Mouse (Mus musculus): ENCODE measurements around the gene Cstb.
"Not testable (repeated sequence)": the region's sequence is repeated elsewhere in the genome, so short reads cannot be mapped to it uniquely, and the experiment has no call there.

Cstb gene

DNA sequence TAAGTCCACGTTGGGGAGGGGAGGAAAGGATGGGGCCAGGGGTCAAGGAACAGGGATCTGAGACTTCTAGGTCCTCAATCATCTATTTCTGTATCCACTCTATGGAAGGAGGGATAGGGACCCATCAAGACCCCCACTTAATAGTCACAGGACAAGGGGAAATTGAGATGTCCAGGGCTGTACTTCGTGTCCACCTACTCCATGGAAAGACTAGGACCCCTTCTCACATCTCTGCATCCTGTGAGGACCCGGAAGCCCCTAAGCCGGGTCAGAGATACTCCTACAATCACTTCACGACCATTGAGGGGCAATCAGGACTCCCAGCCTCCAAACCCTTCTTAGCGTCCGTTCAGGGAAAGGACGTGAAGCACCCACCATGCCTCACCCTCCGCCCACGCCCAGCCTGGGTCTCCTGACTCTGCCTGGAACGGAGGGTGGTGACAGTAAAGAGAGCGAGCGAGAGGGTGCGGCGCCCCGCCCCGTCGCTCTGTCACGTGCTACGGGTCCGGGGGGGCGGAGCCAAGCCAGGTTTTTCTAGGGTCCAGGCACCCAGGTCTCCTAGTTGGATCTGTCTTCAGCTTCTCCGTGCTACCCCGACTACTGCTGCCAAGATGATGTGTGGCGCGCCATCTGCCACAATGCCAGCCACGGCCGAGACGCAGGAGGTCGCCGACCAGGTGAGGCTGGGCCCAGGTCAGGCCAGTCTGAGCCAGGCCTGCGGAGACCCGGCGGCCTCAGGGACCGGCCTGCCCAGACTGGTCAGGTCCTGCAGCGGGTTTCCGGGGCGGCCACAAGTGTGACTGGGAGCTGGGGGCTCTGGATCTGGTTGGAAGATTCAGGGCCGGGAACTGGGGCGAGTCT, at the start of gene Cstb:
Cstb (plus strand) TSS at position 489 of the 861 bp plus-strand sequence.
- DNase-seq (ENCODE audit: low spot score), result peak; percentile 86

DNA sequence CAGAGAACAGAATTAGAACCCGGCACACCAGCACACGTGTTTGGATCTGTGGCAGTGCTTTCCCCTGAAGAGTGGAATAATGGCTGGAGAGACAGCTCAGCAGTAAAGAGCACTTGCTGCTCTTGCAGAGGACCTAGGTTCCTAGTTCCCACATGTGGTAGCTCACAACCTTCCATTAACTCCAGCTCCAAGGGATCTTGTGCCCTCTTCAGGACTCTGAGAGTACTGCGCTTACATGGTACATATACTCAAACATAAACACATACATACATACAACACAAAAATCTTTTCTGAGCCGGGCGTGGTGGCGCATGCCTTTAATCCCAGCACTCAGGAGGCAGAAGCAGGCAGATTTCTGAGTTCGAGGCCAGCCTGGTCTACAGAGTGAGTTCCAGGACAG, 47.0 kb upstream of the Cstb start:
- DNase-seq (ENCODE audit: low spot score), result no peak

DNA sequence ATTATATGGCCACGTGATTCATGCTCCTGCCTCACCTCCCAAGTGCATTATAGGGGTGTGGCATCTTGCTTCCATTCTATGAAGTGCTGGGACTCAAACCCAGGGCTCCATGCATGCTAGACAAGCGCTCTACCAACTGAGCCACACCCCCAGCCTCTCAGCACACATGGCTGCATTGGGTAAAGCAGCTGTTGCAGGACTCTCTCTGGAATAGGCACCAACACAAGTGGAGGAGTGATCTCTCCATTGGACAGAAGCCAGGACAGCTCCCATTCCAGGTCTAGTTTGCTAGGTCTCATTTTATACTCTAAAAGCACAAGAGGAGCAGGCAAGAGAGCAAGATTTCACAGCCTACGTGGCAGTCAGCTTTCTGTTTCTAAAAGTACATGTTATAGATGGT, 41.9 kb upstream of the Cstb start:
- DNase-seq (ENCODE audit: low spot score), result no peak

DNA sequence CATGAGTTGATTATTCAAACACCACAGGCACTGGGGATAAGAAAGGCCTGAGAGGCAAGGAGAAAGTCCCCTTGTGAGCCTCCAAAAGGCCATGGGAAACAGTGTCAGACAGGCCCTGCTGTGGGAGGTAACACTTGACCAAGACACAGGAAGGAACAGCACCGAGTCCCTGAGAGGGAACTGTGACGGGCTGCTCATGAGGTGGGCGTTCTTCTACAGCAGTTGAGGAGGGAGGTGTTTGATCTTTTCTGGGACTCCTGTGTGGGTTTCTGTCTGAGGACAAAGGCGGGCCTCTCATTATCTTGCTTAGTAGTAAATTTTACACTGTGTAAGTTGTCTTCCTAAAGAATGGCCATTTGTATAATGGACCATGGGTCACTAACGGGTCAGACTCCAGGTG, 39.9 kb upstream of the Cstb start:
- no peak for DNase-seq (ENCODE audit: low spot score)

DNA sequence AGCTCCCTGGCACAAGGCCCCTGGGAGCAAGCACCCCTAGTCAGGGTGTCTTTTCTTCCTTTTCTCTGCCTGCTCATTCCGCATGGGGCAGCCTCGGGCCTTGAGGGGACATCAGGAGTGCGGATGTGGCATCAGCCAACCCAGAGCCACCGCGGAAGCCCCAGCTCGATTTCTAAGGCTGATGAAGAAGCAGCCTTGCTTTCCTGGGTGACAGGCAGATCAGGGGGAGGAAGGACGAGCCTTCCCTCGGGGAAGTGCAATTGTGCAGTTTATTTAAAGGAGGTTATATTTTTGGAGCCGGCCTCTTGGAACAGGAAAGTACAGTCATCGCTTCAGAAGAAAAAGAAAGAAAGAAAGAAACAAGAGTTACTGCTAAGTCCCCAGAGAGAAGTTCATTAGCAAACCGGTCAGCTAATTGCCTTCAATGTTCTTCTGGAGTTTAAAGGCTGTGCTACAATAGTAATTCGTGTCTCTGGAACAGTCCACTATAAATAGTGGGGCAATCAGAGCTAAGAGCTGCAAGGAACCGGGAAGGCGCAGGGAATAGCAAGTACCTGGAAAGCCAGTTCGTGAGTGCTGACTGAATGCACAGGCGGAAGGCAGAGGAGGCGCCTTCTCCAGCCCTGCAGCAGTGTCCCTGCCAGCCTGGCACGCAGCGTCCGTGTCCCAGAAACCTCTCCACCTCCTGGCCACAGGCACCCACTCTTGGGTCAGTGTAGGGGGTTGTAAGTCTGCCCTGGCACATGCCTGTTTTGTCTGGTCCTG, 37.1 kb upstream of the Cstb start:
- no peak for DNase-seq (ENCODE audit: low spot score)

DNA sequence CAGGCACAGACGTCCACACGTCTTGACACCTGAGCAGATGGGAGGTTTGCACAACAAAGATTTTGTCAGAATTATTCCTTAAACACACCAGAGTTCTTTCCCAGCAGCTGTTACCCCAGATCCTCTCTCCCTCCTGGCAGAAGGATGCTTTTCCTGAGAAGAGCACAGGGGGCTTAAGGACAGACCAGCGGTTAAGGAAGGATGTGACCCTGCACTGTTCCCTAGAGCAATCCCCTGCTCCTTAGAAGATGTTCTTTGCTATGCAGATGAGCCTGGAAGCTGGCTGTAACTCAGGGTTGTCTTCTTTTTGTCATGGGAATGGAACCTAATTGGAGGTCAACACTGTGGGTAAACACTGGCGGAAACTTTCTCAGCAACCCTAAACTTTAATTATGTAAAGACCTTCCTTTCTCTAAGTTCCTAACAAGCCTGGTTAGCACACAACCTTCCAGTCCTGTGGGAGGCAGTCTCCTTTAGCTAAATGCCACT, 34.4 kb upstream of the Cstb start:
- no peak for DNase-seq (ENCODE audit: low spot score)

DNA sequence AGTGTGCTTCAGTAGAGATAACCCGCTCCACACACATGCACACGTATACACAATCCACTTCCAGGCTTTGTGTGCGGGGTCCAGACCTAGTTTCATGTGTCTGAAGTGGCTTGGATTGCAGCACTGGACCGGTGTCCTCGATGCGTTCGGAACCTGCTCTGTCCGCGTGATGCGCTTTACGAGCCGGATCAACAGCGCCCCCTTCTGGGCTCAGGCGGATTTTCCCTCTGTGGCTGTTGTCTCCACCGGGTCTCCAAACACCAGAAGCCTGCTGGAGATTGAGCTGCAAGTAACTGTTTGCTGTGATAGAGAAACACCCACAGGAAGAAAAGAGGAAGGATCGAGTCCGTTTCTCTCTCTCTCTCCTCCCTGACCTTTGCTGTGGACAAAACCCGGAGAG, 33.4 kb upstream of the Cstb start:
- DNase-seq (ENCODE audit: low spot score), result peak; percentile 84

DNA sequence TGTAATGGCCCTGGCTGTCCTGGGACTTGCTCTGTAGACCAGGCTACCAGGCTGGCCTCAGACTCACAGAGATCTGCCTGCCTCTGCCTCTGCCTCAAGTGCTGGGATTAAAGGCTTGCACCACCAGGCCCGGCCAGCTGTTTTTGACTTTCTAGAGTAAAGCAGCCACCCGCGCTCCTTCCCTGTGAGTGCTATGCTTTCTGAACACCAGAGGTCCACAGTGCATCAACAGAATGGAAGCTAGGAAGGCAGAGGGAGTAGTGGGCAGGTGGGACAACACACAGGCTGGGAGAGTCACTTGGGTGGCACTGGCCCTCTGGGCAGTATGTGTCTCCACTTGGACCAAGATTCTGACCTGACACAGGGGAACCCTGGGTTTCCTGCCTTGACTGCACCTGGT, 30.1 kb upstream of the Cstb start:
- DNase-seq (ENCODE audit: low spot score), result no peak

DNA sequence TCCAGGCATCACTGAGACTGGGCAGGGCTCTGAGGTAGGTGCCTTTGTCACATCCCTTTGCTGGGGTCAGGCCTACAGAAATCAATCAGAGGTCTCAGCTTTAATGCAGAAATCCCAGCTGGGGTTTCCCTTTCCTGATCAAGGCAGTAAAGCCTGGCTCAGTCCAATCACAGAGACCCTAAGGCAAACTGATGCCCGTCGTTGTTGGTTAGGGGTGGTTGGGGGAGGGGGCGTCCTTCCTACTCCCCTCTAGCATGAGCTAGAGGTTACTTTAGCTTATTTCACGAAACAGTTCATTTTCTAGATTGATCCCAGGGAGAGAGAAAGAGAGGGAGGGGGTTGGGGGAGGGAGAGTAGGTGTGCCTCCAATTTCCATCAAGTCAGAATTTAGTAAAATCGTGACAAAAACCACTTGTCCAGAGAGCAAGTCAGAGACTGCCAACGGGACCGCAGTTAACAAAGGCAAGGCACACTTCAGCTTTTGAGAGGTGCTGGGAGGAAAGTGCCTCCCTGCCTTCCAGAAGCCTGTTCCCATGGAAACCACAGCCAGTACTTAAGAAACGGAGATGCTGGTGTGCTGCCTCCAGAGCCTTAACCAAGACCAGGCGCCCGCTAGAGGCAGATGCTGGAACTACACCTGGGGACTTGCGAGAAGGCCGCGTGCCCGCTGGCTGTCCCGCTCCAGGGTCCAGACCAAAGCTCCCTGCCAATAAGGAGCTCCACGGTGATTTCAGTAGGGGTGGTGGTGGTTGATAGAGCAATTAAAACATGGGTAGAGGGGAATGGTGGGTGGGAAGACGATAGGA, 29.4 kb upstream of the Cstb start:
- peak; percentile 94 for DNase-seq (ENCODE audit: low spot score)

DNA sequence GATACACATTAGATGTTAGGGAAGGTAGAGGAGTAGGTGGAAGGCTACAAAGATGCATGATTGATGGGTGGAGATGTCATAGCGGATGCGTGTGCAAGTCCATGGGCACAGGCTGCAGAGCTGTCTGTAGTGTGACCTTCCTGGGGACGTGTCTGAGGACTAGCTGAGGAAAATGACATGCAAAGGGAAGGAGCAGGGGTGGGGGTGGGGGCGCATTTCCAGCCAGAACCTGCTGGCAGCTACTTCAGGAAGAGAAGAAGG, 28.9 kb upstream of the Cstb start:
- no peak for DNase-seq (ENCODE audit: low spot score)

DNA sequence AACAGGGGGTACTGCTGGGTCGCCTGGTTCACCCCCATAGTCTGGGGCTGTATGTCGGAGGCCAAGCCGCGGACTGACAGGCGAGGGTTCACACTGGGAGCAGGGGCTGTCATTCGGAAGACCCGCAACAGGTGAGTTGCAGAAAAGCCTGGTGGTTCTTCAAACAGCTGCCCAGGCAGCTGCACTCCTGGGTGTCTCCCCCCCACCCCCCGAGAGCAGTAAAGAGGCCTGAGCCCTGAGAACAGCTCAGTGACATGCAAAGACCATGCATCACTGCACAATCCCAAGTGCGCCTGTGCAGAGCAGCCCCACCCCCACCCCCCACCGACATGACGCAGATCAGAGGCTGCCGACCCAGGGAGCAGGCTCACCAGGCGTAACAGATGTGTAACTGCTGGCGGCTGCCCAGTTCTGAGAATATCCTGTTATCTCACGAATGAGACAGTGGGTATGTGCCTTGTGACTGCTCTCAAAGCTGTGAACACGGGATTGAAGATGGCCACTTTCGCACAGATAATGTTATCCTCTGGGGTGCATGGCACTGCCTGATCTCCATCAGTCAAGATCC, 26.3 kb upstream of the Cstb start:
- DNase-seq (ENCODE audit: low spot score), result no peak

DNA sequence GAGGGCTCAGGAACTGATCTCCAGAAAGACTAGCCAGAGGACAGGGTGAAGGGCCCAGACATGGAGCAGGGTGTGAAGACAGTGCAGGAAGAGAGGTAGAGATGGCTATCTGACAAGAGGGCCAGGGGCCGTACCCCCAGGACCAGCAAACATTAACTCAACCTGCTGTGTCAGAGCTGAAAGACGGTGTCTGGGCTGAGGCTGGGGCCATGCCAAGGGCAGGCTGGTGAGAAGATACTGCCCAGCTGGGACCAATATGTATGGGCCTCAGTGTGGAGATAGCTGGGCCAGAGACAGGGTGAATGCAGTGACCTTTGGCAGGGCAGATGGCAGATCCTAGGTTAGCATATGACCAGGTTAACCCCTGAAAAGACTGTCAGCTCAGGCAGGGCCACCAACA, 24.3 kb upstream of the Cstb start:
- DNase-seq (ENCODE audit: low spot score), result no peak

DNA sequence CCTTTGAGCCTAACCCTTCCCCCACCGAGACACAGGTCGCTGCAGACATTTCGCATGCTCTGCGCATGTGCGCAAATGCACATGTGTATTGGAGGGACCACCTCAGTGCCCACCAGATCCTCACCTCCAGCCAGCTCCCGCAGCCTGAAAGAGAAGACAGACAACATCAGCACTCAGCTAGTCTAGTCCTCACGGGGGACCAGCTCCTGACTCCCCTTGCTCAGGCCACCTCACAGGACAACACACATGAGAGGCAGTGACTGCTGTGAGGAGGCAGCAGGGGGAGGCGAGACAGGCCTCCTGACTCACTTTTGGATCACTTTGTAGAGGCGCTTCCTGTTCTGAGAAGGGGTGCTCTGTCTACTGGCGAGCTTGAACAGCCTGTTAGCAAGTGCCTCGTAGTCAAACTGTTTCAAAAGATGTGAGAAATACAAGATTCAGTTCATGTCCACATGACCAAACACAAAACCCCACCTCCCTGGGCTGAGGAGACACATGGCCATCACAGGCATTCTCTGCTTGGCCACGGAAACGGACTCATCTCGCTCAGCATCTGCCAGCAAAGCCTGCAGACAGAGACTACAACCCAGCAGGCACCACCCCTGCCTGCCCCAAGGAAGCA, 23.1 kb upstream of the Cstb start:
- no peak for DNase-seq (ENCODE audit: low spot score)

DNA sequence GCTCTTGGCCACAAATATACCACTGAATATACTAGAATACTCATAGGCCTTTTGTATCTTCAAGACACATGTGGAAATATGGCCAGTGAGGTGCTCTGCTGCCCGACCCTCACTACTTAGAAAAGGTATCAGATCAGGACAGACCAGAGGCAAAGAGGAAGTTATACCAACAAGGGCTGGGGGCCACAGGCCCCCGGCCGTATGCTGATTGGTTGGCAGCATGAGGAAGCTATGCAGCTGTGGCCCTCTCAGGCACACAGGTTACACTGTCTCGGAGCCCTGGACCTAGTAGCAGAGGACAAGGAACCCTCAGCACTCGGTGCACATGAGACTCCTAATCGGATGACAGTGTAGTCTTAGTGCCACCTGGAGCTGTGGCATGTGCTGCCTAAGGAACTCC, 19.3 kb upstream of the Cstb start:
- no peak for DNase-seq (ENCODE audit: low spot score)

DNA sequence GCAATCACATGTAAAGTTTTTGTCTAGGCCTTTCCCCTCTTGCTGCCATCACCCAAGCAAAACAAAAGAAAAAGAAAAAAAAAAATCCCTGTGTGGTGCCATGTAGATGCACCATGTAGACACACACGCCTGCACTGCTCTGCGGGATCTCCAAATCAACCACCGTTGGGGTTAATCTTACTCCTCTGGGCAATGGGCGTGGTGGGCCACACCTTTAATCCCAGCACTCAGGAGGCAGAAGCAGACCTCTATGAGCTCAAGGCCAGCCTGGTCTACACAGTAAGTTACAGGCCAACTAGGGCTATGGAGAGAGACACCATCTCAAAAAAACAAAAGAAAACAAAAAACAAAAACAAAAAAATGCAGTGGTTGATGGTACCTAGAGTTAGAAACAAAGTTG, 18.3 kb upstream of the Cstb start:
- DNase-seq (ENCODE audit: low spot score), result no peak

DNA sequence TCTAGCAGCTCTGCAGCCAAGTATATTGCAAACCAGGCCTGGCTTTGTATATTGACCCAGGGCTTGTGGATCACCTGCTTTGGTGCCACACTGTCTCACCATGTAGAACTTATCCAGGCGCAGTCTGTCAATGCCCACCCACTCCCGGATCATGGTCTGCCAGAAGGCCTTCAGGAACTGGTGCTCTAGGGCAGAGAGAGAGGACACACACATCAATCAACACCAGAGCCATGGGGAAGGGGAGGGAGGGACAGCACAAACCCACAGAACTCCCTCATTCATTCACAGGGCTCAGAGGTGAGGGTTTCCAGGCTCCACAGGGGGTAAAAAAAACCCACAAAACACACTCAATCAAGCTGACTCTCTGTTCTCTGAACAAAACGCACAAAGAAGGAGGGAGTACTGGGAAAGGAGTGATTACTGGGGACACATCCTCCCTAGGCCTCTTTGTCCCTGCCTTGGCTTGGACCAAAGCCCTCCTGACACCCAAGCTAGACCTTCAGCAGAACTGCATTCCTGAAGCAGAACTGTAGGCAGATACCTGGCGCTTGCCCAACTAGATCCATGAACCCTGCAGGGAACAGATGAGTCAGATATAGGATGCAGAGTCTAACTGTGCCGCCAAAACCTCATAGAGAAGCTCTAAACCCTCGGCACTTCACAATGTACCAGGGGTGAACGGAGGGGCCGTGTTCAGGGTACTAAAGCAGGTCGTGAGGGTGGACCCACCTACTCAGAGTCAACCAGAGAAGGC, 16.3 kb upstream of the Cstb start:
- DNase-seq (ENCODE audit: low spot score), result no peak

DNA sequence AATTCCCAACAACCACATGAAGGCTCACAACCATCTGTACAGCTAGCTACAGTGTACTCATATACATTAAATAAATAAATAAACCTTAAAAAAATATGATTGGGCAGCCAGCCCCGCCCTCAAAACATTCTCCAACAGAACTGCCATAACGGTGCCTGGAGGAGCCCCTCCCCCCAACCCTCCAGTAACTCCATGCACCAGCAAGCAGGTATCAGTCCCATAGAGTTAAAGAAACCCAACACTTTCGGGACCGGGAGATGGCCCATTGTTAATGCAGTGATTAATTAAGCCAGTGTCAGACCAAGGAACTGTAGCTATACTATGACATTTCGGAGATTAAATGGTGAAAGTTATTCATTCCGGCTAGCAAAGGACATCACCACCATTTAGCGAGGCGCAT, 13.6 kb upstream of the Cstb start:
- DNase-seq (ENCODE audit: low spot score), result no peak

DNA sequence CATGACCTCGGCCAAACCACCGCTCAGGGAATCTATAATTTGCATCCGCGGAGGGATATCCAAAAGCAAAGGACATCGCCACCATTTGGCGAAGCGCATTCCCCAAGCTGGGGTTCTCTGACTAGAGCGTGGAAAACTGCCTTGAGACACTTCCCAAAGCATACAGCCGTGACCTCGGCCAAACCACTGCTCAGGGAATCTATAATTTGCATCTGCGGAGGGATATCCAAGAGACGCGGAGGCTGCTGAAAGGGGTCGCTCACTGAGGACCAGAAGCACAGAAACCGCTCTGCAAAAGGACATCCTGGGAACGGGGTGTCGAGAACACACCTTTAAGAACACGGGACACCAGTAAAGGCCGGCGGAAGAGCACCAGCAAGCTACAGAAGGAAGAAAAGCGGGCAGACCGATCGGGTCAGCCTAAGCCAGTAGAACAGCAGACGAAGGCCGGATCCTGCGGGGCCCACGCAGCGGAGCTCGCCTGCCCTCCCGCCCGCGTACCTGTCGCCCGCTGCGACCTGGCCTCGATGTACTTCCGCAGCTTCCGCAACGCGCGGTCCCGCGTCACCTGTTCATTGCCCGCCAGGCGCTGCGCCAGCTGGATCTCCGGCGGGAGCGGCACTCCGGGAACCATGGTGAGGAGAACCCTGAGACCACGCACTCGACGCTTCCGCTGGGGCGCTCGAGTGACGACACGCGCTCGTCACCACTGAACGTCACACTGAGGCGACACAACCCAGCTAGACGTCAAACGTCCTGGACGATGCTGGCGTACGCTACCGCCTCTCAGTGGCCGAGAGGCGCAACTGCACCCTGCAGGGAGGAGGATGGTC, 12.9 kb upstream of the Cstb start, which contains the start of gene Rrp1:
Rrp1 (minus strand) TSS at position 725 of the 833 bp plus-strand sequence.
- DNase-seq (ENCODE audit: low spot score), result peak; percentile 94

DNA sequence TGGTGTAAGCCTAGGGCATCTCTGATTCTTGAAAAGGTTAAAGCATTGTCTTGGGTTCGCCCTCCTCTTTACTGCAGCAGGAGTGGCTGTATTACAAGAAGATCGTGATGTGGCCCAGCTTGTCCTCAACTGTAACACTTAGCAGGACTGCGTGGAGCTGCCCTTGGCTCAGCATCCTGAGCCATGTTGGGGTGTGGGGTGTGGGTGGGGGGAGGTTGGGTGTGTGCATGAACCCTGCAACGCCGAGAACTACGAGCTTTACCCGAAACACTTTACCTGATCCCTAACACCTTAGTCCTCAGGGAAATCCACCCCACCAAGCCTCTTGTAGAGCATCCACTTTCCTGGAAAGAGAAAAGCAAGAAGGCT, 12.3 kb upstream of the Cstb start:
- DNase-seq (ENCODE audit: low spot score), result no peak

DNA sequence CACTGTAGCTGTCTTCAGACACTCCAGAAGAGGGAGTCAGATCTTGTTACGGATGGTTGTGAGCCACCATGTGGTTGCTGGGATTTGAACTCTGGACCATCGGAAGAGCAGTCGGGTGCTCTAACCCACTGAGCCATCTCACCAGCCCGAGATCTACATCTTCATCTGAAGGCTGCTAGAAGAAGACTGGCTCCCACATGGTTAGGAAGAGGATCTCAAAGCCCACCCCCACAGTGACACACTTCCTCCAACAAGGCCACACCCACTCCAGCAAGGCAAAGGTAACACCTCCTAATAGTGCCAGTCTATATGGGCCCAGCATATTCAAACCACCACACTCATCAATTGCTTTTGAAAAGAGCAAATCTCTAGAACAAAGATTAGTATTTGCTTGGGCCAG, 10.5 kb upstream of the Cstb start:
- not testable (repeated sequence) for DNase-seq (ENCODE audit: low spot score)

Measured in lung, postnatal 25 days (tissue).